Mouse (Mus musculus) cerebral cortex, adult 2 months (tissue): ENCODE measurements around the gene Gna14.

ENCODE experiments used
- WGBS: fragments of 180-500 bp; shearing (Covaris S2); methylation state at CpG from one replicate; pipeline ENCODE4 v1.1.7; 2018; 5-methylcytosine and 5-hydroxymethylcytosine counted together

The Gna14 gene

DNA sequence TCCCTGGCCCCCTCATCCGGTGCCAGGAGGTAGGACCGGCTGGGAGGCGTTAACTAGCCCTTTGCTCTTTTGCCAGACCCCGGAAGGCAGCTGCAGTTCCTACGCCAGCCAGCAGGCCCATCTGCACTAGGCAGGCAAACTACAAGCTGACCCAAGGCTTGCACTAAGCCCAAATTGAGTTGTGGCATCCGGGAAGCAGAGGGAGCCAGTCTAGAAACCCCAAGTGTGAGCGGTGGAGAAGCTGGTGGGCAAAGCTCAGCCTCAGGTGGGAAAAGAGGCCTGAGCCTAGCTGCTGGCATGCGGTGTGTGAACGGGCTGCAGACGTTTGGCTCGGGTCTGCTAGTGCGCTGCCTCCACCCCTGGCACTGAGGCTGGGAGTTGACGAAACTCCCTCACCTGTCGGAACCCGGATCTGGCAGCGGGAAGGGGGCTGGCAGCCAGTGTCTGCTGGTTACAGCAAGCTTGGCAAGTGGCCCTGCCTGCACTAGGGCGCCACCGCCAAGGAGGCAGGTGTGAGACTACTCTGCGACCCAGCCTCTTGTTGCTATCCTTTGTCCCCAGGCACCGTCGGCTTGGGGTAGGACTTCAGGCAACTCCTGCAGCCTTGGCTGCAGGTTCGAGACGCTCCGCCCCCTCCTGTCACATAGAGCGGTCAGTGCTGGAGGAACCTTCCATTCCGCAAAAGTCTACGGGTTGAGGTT lies at the start of gene Gna14:
Gna14 (plus strand) TSS at position 232 of the 701 bp plus-strand sequence.
- 2% methylated on average over 27 of the region's 27 CpGs for WGBS

GRCm38 (mm10) chr19:16386514-16386913 lies 49.0 kb upstream of the Gna14 start:
- 32% methylated on average over 6 of the region's 6 CpGs for WGBS

- 76% methylated on average over 6 of the region's 6 CpGs for WGBS
These were observed 45.3 kb upstream of the Gna14 start for GRCm38 (mm10) chr19:16390192-16390795.

DNA sequence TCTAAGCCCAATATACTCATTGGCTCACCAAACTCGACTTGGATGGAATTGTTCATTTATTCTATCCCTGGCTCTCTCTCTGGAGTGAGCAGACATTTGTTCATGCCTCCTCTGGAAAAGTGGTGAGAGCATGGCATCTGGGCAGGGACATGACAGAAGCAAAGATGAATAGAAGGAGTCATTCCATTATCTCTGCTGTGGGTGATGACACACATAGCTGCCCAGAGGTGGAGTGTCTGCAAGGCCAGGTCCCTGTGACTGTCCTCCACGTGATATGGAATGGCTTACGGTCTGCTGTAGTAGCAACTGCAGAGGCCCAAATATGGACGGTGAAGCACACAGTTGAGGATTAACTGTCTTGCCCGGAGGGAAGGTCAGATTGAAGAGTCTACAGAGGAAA lies 41.2 kb upstream of the Gna14 start:
- WGBS: 92% methylated on average over 5 of the region's 5 CpGs

DNA sequence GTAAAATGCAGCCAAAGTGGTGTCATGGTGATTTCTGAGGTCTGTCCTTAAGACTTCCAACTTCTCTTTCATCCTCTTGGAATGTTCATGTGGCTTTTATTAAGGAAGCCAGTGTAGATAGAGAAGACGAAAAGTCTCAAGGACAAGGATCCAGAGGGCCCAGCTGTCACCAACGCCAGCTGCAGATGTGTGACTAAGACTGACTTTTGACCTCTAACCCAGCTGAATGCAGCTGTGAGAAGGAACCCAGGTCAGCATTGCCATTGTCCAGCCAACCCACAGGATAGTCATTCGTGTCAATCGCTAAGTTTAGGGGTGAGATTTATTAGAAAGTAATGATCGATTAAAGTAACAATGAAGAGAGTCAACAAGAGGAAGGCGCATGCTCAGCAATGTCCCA lies 32.5 kb upstream of the Gna14 start:
- WGBS: 91% methylated on average over 6 of the region's 6 CpGs

GRCm38 (mm10) chr19:16407727-16408126 lies 27.8 kb upstream of the Gna14 start:
- WGBS: 74% methylated on average over 1 of the region's 1 CpGs

DNA sequence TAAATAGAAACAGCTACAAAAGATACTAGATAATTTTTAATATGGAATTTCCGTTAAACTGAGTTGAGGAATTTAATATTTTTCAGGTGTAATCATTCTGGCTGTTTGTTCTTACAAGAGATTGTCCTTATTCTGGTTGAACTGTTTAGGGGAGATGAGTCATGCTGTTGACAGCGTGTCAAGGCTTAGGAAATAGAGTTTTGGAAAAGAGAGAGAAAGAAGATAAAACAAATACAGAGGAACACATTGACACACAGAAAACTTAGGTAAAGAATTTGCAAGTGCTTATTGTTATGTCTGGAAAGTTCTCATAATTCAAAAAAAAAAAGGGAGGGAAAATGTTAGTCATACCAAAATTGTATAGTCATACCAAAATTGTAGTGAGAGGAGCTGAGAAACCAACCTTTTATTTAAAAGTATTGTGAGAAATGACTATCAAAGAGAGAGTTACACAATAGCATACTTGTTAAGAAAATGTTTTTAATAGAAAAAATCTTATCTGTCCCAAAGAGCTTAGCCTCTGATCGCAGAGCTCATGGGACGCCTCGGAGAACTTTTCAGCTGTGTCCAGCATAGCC lies 17.4 kb upstream of the Gna14 start:
- 93% methylated on average over 5 of the region's 5 CpGs for WGBS

DNA sequence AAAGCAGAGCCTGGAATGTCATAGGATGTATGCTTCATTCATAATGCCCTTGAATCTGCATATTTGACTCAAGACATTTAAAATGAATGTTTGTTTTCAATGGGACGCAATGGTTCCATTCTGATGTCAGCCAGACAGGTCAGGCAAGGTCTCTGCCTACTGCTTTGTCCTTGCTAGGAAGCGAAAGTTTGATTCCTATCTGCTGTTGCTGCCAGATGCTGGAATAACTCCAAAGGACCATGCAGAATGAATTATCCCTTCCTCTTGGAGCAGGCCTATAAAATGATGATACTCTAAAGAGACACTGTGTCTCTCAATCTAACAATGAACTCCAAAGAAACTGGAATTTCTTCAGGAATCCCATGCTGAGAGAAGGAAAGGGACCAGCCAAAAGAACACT lies 10.0 kb upstream of the Gna14 start:
- WGBS: 82% methylated on average over 2 of the region's 2 CpGs

DNA sequence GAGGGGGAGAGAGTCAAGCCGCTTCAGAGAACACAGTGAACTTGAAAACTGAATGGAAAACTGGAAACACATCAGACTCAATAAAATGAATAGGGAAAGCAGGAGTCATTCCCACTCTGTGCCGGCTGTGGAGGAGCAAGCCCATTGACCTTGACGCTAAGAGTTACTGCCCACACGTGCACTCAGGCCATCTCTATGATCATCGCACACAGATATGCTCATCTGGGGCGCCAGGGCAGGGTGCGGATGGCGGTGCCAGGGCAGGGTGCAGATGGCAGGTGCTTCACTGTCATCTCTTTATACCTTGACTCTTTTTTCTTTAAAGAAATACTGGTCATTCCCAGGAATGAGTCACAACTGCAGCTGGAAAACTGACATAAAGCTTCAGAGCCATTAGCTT lies 4.2 kb upstream of the Gna14 start:
- WGBS: 84% methylated on average over 8 of the region's 8 CpGs

GRCm38 (mm10) chr19:16434879-16435278 lies 683 bp upstream of the Gna14 start:
- WGBS: 7% methylated on average over 9 of the region's 9 CpGs

DNA sequence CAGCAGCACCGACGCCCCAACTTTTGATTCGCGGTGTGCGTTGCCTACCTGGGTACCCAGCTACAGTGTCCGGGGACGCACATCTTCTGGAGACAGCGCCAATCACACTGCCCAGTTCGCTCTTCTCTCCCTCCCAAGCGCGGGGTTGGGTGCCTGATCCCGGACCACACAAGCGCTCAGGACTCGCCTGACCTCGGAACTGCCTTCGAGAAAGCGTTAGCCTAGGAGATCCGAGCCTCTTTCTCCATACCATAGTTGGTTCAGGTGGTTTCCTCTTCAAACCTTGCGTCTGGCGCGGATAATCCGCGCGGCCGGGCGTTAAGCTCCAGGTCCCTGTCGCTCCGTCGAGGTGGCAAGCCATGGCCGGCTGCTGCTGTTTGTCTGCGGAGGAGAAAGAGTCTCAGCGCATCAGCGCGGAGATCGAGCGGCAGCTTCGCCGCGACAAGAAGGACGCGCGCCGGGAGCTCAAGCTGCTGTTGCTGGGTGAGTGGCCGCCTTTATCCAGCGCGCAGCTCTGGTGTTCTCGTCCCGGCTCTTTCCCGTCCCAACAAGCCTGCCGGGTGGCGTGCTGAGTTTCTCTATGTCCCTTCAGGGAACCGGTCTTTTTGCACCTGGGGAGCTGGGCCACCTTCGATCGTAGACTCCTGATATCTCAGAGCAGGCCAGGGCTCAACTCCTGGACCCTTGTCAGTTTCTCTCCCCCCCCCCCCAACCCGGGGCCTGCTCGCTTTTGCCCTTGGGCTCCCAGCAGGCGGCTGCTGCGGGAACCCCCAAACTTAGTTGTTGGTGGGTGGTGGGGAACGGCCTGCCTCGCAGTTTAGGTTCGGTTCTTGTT lies 990 bp downstream of the Gna14 start:
- WGBS: 12% methylated on average over 61 of the region's 61 CpGs

DNA sequence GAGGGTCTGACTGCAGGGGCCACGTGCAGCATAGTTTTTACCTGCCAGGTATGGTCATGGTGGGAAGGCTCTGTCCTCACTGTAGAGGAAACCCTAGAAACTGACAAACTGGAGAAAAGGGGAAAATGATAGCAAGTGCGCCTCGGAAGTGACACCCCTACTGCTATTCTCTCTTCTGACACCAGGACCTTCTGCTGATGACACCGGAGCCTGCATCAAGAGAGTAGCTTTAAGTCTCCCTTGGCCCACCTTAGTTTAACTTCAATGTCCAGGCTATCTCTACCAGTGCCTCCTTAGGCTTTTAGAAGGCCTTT lies 1.6 kb downstream of the Gna14 start:
- WGBS: 93% methylated on average over 4 of the region's 4 CpGs

DNA sequence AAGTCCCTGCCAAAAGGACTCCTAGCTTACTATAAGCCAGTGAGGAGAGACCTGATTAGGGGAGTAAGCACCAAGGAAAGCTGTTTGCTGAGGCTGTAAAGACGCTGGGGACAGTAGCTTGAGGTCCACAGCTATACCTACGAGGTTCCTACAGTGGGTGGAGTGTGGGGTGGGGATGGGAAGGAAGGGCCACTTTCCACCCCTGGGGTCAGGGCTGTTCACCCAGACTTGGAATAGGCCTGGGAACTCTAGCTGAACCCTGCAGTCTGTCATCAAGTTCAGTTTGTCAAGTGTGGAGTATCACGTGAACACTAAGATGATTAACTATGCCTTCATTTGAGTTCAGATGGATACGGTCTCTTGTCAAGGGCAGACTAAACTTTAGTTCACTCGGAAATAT lies 2.3 kb downstream of the Gna14 start:
- WGBS: 96% methylated on average over 5 of the region's 5 CpGs

- WGBS: 84% methylated on average over 4 of the region's 4 CpGs
These were observed 3.7 kb downstream of the Gna14 start for GRCm38 (mm10) chr19:16439278-16439677.

GRCm38 (mm10) chr19:16439834-16440233 lies 4.3 kb downstream of the Gna14 start:
- WGBS: 86% methylated on average over 13 of the region's 13 CpGs

DNA sequence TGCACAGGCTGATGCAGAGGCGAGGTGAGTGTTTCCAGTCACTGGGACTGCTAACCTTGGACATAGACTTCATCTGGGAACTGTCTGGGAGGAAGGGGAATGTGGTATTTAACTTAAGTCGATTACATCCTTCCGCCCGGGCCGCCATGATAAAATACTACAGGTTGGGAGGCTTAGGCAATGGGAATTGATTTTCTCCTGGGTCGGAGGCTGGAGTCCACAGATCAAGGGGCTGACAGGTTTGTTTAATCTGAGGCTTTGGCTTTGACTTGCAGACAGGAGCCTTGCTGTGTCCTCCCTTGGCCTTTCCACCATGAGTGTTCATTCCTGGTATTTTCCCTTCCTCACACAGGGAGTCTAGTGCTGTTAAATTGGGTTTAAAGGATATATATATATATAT lies 5.8 kb downstream of the Gna14 start:
- WGBS: 98% methylated on average over 6 of the region's 6 CpGs

DNA sequence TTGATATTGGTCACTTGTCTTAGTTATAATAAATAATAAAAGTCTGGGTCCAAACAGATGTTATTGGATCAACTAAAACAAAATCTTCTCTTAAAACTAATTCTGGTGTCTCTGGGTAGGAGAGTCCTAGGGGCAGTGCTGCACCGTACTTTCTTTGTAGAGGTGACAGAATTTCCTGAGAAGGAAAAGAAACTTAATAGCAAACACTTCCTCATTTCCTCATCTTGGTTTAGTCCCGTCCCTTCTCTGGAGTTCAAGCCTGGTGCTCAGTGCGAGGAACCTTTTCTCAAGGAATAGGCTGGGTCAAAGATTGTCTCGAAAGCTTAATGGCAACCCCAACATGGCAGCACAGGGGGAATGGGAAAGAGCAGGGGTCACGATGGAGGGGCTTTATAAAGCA lies 7.8 kb downstream of the Gna14 start:
- 88% methylated on average over 5 of the region's 5 CpGs for WGBS

- WGBS: 71% methylated on average over 6 of the region's 6 CpGs
These were observed 11.1 kb downstream of the Gna14 start for GRCm38 (mm10) chr19:16446612-16447011.

GRCm38 (mm10) chr19:16447832-16448621 lies 12.5 kb downstream of the Gna14 start:
- WGBS: 84% methylated on average over 6 of the region's 6 CpGs

DNA sequence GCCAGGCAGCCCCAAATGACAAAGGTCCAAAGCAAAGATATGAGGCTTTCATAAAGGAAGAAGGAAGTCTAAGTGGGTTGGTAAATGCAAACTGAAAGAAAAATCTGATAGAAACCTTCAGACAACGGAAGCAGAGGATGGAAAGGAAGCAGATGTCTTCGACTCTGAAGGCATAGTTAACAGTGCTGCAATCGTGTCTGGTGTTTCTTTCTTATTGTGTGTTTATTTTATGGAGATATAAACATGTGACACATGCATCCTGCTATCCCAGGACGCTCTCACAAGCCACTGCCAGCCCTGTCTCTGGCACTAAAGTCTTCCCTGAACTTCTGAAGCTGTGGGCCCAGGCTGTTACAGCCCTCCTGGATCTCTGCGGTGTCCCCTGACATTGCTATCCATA lies 13.2 kb downstream of the Gna14 start:
- 72% methylated on average over 5 of the region's 5 CpGs for WGBS

DNA sequence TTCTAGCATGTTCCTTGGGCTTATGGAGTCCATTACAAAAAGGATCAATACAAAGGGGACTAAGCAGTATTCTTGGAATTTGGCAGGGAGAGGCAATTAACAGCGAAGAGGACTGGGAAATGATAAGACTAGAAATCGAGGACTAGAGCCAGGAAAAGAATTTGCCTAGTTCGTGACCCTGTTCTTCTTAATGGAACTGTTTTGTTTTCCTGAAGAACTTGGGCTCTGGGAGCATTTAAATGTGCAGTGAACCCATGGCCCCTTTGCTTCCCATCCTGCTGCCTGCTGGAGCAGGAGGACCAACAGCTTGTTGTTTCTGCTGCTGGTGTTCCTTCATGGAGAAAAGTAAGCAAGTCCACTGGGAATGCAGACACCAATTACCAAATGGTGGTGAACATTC lies 15.3 kb downstream of the Gna14 start:
- whole genome bisulfite sequencing: 70% methylated on average over 3 of the region's 3 CpGs

DNA sequence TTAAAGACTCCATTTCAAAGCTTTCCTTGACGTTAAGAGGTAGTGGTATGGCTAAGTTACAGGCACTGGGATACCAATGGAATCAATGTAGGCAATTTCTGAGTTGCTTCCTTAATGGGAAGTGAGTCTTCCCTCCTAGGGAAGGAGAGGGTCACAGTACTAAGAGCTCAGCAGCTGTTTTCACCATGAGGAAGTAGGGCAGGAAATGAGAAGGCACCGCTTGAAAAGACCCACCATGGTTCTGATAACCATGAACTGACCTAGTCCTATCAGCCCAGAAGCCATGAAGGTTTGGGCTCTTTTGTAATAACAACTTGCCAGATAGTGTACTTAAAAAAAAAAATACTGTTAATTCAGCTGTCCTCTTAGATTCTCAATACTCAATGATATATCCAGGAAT lies 20.6 kb downstream of the Gna14 start:
- 70% methylated on average over 2 of the region's 2 CpGs for WGBS
